Mouse (Mus musculus) adrenal gland, postnatal 10 days (tissue): ENCODE results near the gene Crb2. TPM values are rescaled to one million over a fixed set of nuclear protein-coding genes. Genes with fewer than 3 reads are reported as not detected.

Experiments used
- DNase-seq: peaks from one replicate; pipeline ENCODE4 v3.0.0; 2021; ENCODE audit warnings: mixed read lengths
- total RNA-seq, 2 experiments: library from RNA; stranded (reverse); gene quantifications; 2 replicates each; pipeline ENCODE4 v1.2.3; 2021

Gene Crb2
- total RNA-seq, 2 experiments from 2014 or later: 0.66 to 0.76 TPM

- DNase-seq: no peak
Measured at GRCm38 (mm10) chr2:37801687-37802086, 25.6 kb downstream of the Crb2 start.

GRCm38 (mm10) chr2:37802610-37803212 is 26.7 kb downstream of the Crb2 start:
- peak; percentile 81 for DNase-seq

GRCm38 (mm10) chr2:37811682-37812081 is 35.6 kb downstream of the Crb2 start:
- peak; percentile 38 for DNase-seq

GRCm38 (mm10) chr2:37812401-37812800 is 36.4 kb downstream of the Crb2 start:
- DNase-seq: no peak

GRCm38 (mm10) chr2:37814820-37815361 is 38.8 kb downstream of the Crb2 start:
- DNase-seq: no peak

GRCm38 (mm10) chr2:37815676-37816075 is 39.6 kb downstream of the Crb2 start:
- peak; percentile 88 for DNase-seq

GRCm38 (mm10) chr2:37818761-37819525 is 42.9 kb downstream of the Crb2 start:
- no peak for DNase-seq

GRCm38 (mm10) chr2:37819526-37820152 is 43.6 kb downstream of the Crb2 start:
- no peak for DNase-seq

- no peak for DNase-seq
Measured at GRCm38 (mm10) chr2:37822122-37822521, 46.1 kb downstream of the Crb2 start.

- no peak for DNase-seq
Measured at GRCm38 (mm10) chr2:37823826-37824225, 47.8 kb downstream of the Crb2 start.

GRCm38 (mm10) chr2:37829758-37830275 is 53.8 kb downstream of the Crb2 start:
- no peak for DNase-seq

GRCm38 (mm10) chr2:37832253-37832652 is 56.2 kb downstream of the Crb2 start:
- no peak for DNase-seq

GRCm38 (mm10) chr2:37836926-37837325 is 60.9 kb downstream of the Crb2 start:
- DNase-seq: no peak

- no peak for DNase-seq
Measured at GRCm38 (mm10) chr2:37837542-37837941, 61.5 kb downstream of the Crb2 start.

GRCm38 (mm10) chr2:37838202-37838984 is 62.3 kb downstream of the Crb2 start:
- no peak for DNase-seq

- no peak for DNase-seq
Measured at GRCm38 (mm10) chr2:37839922-37840321, 63.9 kb downstream of the Crb2 start.

GRCm38 (mm10) chr2:37842151-37842569 is 66.1 kb downstream of the Crb2 start:
- DNase-seq: no peak

- DNase-seq: no peak
Measured at GRCm38 (mm10) chr2:37842719-37843118, 66.7 kb downstream of the Crb2 start.
